Mouse (Mus musculus) neural tube, embryonic 14.5 days (tissue): ENCODE results near the gene Fyb. TPM values are rescaled to one million over a fixed set of nuclear protein-coding genes. Genes with fewer than 3 reads are reported as not detected.

Experiments
- ATAC-seq: fragments of 200-750 bp; cut with Nextera tagmentation; 2 replicates; pipeline ENCODE4 v1.8.0; 2017; ENCODE audit warnings: low read depth, mild to moderate bottlenecking, moderate TSS enrichment, moderate library complexity
- H3K27ac ChIP-seq: fragments of 300-500 bp; sonication (generic); 2 replicates; pipeline ENCODE4 v1.5.1; 2014; ENCODE audit warnings: low read depth, mild to moderate bottlenecking, control low read depth, low read length, moderate library complexity, mixed read lengths
- H3K27me3 ChIP-seq: fragments of 300-500 bp; sonication (generic); 2 replicates; pipeline ENCODE4 v1.6.1; 2014; ENCODE audit warnings: low read length; ENCODE audit not compliant: control insufficient read depth, insufficient read depth
- H3K36me3 ChIP-seq: fragments of 300-500 bp; sonication (generic); 2 replicates; pipeline ENCODE4 v1.6.1; 2014; ENCODE audit warnings: low read length, mixed read lengths; ENCODE audit not compliant: control insufficient read depth, insufficient read depth
- H3K4me1 ChIP-seq: fragments of 300-500 bp; sonication (generic); 2 replicates; pipeline ENCODE4 v1.6.1; 2014; ENCODE audit warnings: low read length; ENCODE audit not compliant: control insufficient read depth, insufficient read depth
- H3K4me2 ChIP-seq: fragments of 300-500 bp; sonication (generic); 2 replicates; pipeline ENCODE4 v1.6.1; 2014; ENCODE audit warnings: mild to moderate bottlenecking, low read depth, low read length, control low read depth
- H3K4me3 ChIP-seq: fragments of 300-500 bp; sonication (generic); 2 replicates; pipeline ENCODE4 v1.5.1; 2014; ENCODE audit warnings: low read depth, low read length, control low read depth, mixed read lengths
- H3K9ac ChIP-seq: fragments of 300-500 bp; sonication (generic); replicated peaks from 2 replicates; pipeline ENCODE4 v1.6.1; 2014; ENCODE audit warnings: low read depth, mild to moderate bottlenecking, control low read depth, low read length, mixed read lengths
- H3K9me3 ChIP-seq: fragments of 300-500 bp; sonication (generic); 2 replicates; pipeline ENCODE4 v1.6.1; 2016; ENCODE audit warnings: low read length; ENCODE audit not compliant: control insufficient read depth
- WGBS: fragments of 180-500 bp; shearing (Covaris S2); extraction: QIAGEN DNeasy Blood & Tissue Kit; methylation state at CpG from one replicate; pipeline ENCODE4 v1.1.7; 2014; 5-methylcytosine and 5-hydroxymethylcytosine counted together
- polyA plus RNA-seq: library from polyadenylated mRNA; unstranded; fragments of >200 nt; fragmentation: Nextera tagmentation; extraction: Ambion mirVana; gene quantifications from 2 replicates; pipeline ENCODE4 v1.2.1, GENCODE M21; 2014

Gene Fyb
- polyA plus RNA-seq, 1 experiment from 2014 or later, result 2.3 TPM

DNA sequence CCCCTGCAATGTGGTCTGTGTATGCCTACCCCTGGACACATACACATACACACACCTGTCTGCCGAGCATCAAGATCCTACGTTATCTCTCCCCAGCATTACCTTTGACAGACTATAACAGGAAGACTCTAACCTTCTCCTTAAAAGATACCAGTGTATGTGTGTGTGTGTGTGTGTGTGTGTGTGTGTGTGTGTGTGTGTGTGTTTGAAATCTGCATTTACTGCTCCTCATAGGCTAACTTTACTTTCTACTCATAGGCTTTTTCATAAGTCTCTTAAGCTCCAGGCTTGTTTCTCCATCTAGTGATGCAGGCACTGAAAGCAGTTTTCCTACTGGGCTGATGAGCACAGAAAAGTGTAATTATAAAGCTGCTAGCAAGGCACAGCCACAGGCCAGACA lies 2.1 kb downstream of the Fyb start:
- WGBS, result 91% methylated on average over 2 of the region's 2 CpGs
- Histone ChIP-seq H3K9me3 (no peaks in the 10 kb centered on the region), H3K27ac (no peak overlapping the region), H3K27me3 (no peaks in the 10 kb centered on the region), H3K4me3 (no peak overlapping the region), H3K9ac (no peak overlapping the region), H3K4me2 (no peak overlapping the region), H3K4me1 (no peaks in the 10 kb centered on the region), H3K36me3 (no peaks in the 10 kb centered on the region)
- ATAC-seq, result no peak

- Histone ChIP-seq H3K27me3 (no peaks in the 10 kb centered on the region), H3K36me3 (no peaks in the 10 kb centered on the region), H3K9ac (no peak overlapping the region), H3K4me1 (no peaks in the 10 kb centered on the region), H3K4me3 (no peak overlapping the region), H3K27ac (no peak overlapping the region), H3K9me3 (no peaks in the 10 kb centered on the region), H3K4me2 (no peak overlapping the region)
- WGBS, result 92% methylated on average over 3 of the region's 3 CpGs
- no peak for ATAC-seq
Measured at GRCm38 (mm10) chr15:6525386-6525785, 2.7 kb downstream of the Fyb start.

DNA sequence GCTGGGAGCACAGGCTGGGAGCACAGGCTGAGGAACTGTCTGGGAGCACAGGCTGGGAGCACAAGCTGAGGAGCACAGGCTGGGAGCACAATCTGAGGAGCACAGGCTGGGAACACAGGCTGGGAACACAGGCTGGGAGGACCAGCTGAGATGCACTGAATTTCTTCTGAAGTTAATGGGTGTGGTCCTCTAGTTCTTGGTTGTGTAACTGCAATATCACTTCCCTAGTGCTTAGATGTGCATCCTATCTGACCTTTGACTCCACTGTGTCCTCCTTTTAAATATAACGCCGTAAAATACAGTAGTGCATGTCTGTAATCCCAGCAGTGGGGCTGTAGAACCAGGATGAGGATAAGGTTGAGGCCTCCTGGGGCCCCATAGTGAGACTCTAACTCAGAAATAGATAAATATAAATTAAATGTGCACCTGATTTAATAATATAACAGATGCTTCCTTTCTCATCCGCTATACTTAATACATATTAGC lies 11.2 kb downstream of the Fyb start:
- Histone ChIP-seq H3K9me3 (no peaks in the 10 kb centered on the region), H3K27ac (no peak overlapping the region), H3K27me3 (no peaks in the 10 kb centered on the region), H3K4me2 (no peak overlapping the region), H3K9ac (no peak overlapping the region), H3K4me3 (no peak overlapping the region), H3K36me3 (no peaks in the 10 kb centered on the region), H3K4me1 (no peaks in the 10 kb centered on the region)
- ATAC-seq, result no peak
- 90% methylated on average over 3 of the region's 3 CpGs for WGBS

GRCm38 (mm10) chr15:6534592-6534991 lies 11.9 kb downstream of the Fyb start:
- 90% methylated on average over 8 of the region's 8 CpGs for WGBS
- Histone ChIP-seq H3K4me2 (no peak overlapping the region), H3K4me3 (no peak overlapping the region), H3K27ac (no peak overlapping the region), H3K4me1 (no peaks in the 10 kb centered on the region), H3K9me3 (no peaks in the 10 kb centered on the region), H3K9ac (no peak overlapping the region), H3K27me3 (no peaks in the 10 kb centered on the region), H3K36me3 (no peaks in the 10 kb centered on the region)
- no peak for ATAC-seq

DNA sequence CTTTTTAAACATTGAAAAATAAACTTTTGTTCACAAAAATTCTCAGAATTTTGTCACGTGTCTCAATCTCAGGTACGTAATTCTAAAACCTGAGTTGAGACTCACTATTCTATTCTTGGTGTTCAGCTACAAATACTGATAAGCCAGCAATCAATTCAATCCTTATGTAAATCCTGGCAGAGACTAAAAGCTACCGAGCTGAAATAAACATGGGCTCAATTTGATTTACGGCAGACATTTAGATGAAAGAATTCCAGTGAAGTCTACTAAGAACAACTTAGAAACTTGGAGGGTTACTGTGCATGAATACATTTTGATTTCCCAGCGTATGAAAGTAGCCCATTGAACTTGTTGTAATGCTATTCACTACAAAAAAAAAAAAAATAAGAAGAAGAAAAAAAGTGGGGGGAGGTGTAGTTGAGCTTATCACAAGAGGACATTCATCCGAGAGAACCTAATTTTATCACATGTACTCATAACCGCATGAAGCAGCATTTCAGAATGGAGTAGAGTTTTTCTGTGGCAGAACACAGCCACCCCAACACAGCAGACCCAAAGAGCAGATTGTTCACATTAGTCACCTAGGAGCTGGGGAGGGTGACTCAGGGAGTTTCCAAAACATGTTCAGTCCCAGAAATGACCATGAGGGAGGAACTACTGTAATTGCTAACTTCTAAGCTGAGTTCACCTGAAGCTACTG lies 17.1 kb downstream of the Fyb start:
- Histone ChIP-seq H3K9me3 (no peaks in the 10 kb centered on the region), H3K4me3 (no peak overlapping the region), H3K36me3 (no peaks in the 10 kb centered on the region), H3K27me3 (no peaks in the 10 kb centered on the region), H3K4me1 (no peaks in the 10 kb centered on the region), H3K9ac (no peak overlapping the region), H3K27ac (no peak overlapping the region), H3K4me2 (no peak overlapping the region)
- 77% methylated on average over 7 of the region's 7 CpGs for WGBS
- ATAC-seq, result no peak

DNA sequence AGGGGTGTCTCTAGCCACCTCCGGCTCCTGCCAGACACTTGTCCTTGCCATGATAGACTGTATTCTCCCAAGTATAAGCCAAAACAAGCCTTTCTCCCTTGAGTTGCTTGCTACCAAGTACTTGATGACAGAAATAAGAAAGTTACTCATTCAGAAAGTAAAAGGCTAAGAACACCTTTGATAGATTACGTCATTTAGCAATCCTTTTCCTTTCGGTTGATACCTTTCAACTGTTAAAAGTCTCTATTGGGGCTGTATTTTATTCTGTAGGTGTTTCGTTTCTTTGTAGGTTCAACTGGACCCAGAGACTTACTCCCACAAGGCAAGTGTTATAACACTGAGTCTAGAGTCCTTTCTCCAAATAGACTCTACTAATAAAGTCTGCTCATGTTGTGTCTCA lies 26.3 kb downstream of the Fyb start:
- no peak overlapping the region for H3K4me2 ChIP-seq
- H3K36me3 ChIP-seq, result no peaks in the 10 kb centered on the region
- H3K9me3 ChIP-seq, result no peaks in the 10 kb centered on the region
- no peak overlapping the region for H3K4me3 ChIP-seq
- H3K9ac ChIP-seq, result no peak overlapping the region
- H3K4me1 ChIP-seq, result no peaks in the 10 kb centered on the region
- H3K27ac ChIP-seq, result no peak overlapping the region
- no peaks in the 10 kb centered on the region for H3K27me3 ChIP-seq
- no peak for ATAC-seq
- WGBS, result 95% methylated on average over 4 of the region's 4 CpGs

- H3K9me3 ChIP-seq, result no peaks in the 10 kb centered on the region
- H3K4me2 ChIP-seq, result no peak overlapping the region
- no peaks in the 10 kb centered on the region for H3K36me3 ChIP-seq
- 91% methylated on average over 7 of the region's 7 CpGs for WGBS
- no peaks in the 10 kb centered on the region for H3K4me1 ChIP-seq
- H3K9ac ChIP-seq, result no peak overlapping the region
- no peak overlapping the region for H3K4me3 ChIP-seq
- ATAC-seq, result no peak
- H3K27me3 ChIP-seq, result no peaks in the 10 kb centered on the region
- no peak overlapping the region for H3K27ac ChIP-seq
Measured at GRCm38 (mm10) chr15:6551875-6552274, 29.2 kb downstream of the Fyb start.

DNA sequence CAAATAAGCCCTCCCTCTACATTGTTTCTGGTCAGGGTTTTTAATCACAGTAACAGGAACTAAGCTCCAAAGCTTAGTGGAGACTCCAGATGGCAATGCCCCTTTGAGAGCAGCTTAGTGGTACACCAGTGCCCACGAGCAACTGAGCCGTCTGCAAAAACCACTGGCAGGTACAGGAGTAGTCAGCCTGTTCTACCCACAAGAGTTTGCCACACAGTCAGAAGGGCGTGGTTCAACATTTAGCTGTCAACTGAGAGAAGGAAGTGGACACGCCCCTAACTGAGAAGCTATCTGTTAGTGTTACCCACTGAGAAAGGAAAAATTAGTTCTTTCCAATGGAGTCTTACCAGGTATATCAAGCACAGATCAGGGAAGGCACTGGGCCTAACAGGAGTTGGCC lies 32.1 kb downstream of the Fyb start:
- H3K4me1 ChIP-seq, result no peaks in the 10 kb centered on the region
- H3K27me3 ChIP-seq, result no peaks in the 10 kb centered on the region
- ATAC-seq, result no peak
- H3K36me3 ChIP-seq, result no peaks in the 10 kb centered on the region
- H3K9me3 ChIP-seq, result no peaks in the 10 kb centered on the region
- no peak overlapping the region for H3K4me3 ChIP-seq
- H3K9ac ChIP-seq, result no peak overlapping the region
- no peak overlapping the region for H3K4me2 ChIP-seq
- H3K27ac ChIP-seq, result no peak overlapping the region
- WGBS, result 88% methylated on average over 4 of the region's 4 CpGs

GRCm38 (mm10) chr15:6555536-6555935 lies 32.9 kb downstream of the Fyb start:
- no peak overlapping the region for H3K9ac ChIP-seq
- ATAC-seq, result no peak
- H3K4me3 ChIP-seq, result no peak overlapping the region
- H3K36me3 ChIP-seq, result no peaks in the 10 kb centered on the region
- WGBS, result 39% methylated on average over 2 of the region's 2 CpGs
- H3K9me3 ChIP-seq, result no peaks in the 10 kb centered on the region
- no peaks in the 10 kb centered on the region for H3K27me3 ChIP-seq
- no peaks in the 10 kb centered on the region for H3K4me1 ChIP-seq
- no peak overlapping the region for H3K4me2 ChIP-seq
- no peak overlapping the region for H3K27ac ChIP-seq
